ENCODE assay signal across 8 mouse cellular contexts in the genomic region with DNA sequence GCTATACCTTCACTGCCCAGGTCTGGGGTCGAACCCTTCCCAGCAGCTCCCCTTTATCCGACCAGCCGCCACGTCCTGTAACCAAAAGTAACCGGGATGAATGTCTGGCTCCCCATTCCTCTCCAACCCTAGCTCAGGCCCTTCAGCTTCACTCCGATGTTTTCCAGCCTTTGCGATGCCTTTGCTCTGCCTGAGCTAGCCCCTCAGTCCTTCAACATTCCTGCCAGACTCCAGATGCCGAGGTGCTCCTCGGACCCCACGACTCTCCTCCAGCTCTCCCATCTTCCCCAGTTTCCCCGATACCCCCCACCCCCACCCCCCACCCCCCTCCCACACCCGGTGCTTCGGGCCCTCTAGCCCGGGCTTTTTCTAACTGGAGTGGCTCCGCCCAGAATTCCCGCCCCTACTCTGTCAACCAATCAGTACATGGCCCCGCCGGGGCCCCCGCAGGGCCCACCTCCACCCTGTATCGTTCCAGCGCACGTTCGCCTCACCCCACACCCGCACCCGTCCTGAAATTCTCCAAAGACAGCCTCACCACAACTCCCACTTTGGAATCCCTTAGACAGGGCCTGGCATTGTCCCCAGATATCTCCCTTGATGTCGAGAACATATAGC. TPM values are rescaled to one million over a fixed set of nuclear protein-coding genes. Genes with fewer than 3 reads are reported as not detected.
A peak's percentile ranks its signal among the peaks of the same experiment; 100 is the strongest.
DNase-seq lines count a peak whose midpoint lies in the region; ATAC-seq lines count a peak whose summit lies in the region.

No protein-coding gene starts in this region.

- H3K36me3 ChIP-seq in heart, embryonic 11.5 days (ENCODE audit: control insufficient read depth, insufficient read depth, low read length) = no peaks in the 10 kb centered on the region
- H3K36me3 ChIP-seq in heart, embryonic 16.5 days (ENCODE audit: control insufficient read depth, insufficient read depth) = no peaks in the 10 kb centered on the region
- H3K36me3 ChIP-seq in liver, embryonic 15.5 days (replicated peaks) = no peaks in the 10 kb centered on the region

- H3K9ac ChIP-seq in heart, embryonic 11.5 days (ENCODE audit: low read depth, low read length) = peak overlapping the region; percentile 90
- peak overlapping the region; percentile 80 for H3K9ac ChIP-seq in heart, embryonic 16.5 days (ENCODE audit: low read length)
- no peak overlapping the region for H3K9ac ChIP-seq in liver, embryonic 15.5 days

- H3K4me3 ChIP-seq in heart, embryonic 11.5 days (ENCODE audit: low read depth, low read length) = peak overlapping the region; percentile 57
- H3K4me3 ChIP-seq in heart, embryonic 16.5 days (ENCODE audit: low read length) = peak overlapping the region; percentile 58
- H3K4me3 ChIP-seq in liver, embryonic 15.5 days (replicated peaks) = peak overlapping the region; percentile 40

- DNase-seq in heart, adult 11 months = no peak
- DNase-seq in embryo, embryonic 11 days = peak; percentile 79
- DNase-seq in testis, postnatal 10 days (ENCODE audit: low spot score) = peak; percentile 69
- no peak for DNase-seq in spleen, postnatal 10 days (ENCODE audit: low spot score in 2 of 2)
- DNase-seq in layer of hippocampus, adult 9-10 months (ENCODE audit: low spot score) = no peak

- no peaks in the 10 kb centered on the region for H3K27me3 ChIP-seq in heart, embryonic 11.5 days (ENCODE audit: control insufficient read depth, insufficient read depth, low read length)
- H3K27me3 ChIP-seq in heart, embryonic 16.5 days (ENCODE audit: control insufficient read depth, insufficient read depth, low read length) = no peaks in the 10 kb centered on the region
- H3K27me3 ChIP-seq in liver, embryonic 15.5 days = peaks cover 30% of the 10 kb centered on the region

- peak overlapping the region; percentile 97 for H3K27ac ChIP-seq in heart, embryonic 11.5 days (ENCODE audit: low read depth, low read length)
- H3K27ac ChIP-seq in heart, embryonic 16.5 days (ENCODE audit: low read length) = peak overlapping the region; percentile 91
- peak overlapping the region; percentile 70 for H3K27ac ChIP-seq in liver, embryonic 15.5 days (replicated peaks)

- H3K9me3 ChIP-seq in heart, embryonic 11.5 days (replicated peaks; ENCODE audit: control insufficient read depth, low read length) = peaks cover 11% of the 10 kb centered on the region; the same call in 1 of the 2 replicates
- H3K9me3 ChIP-seq in heart, embryonic 16.5 days (replicated peaks; ENCODE audit: control insufficient read depth, low read length) = peaks cover 10% of the 10 kb centered on the region
- no peaks in the 10 kb centered on the region for H3K9me3 ChIP-seq in liver, embryonic 15.5 days (replicated peaks)

- H3K4me1 ChIP-seq in heart, embryonic 11.5 days (ENCODE audit: control insufficient read depth, insufficient read depth, low read length) = peaks cover 40% of the 10 kb centered on the region
- H3K4me1 ChIP-seq in heart, embryonic 16.5 days (ENCODE audit: control insufficient read depth, insufficient read depth, low read length) = peaks cover 37% of the 10 kb centered on the region
- H3K4me1 ChIP-seq in liver, embryonic 15.5 days (replicated peaks) = peaks cover 7% of the 10 kb centered on the region; the same call in 1 of the 2 replicates

- 41% methylated on average over 25 of the region's 26 CpGs for WGBS in heart, embryonic 11.5 days (ENCODE audit: insufficient replicate concordance)
- WGBS in heart, embryonic 16.5 days = 28% methylated on average over 26 of the region's 26 CpGs
- WGBS in liver, embryonic 15.5 days (ENCODE audit: insufficient replicate concordance) = 43% methylated on average over 26 of the region's 26 CpGs

- H3K4me2 ChIP-seq in heart, embryonic 11.5 days = peak overlapping the region; percentile 65
- H3K4me2 ChIP-seq in heart, embryonic 16.5 days (ENCODE audit: low read depth, low read length) = peak overlapping the region; percentile 59
- H3K4me2 ChIP-seq in liver, embryonic 15.5 days = peak overlapping the region; percentile 40

- peak; percentile 62 for ATAC-seq in heart, embryonic 11.5 days (replicated peaks; ENCODE audit: insufficient number of reproducible peaks, low FRiP score, low TSS enrichment)
- ATAC-seq in heart, embryonic 16.5 days (replicated peaks; ENCODE audit: extremely low read depth, insufficient read depth, low FRiP score) = peak; percentile 79
- ATAC-seq in liver, embryonic 15.5 days (ENCODE audit: insufficient read depth) = peak; percentile 48

RNA-seq across cellular contexts. Expression of a gene that starts 45.4 kb away (rescaled TPM):
- polyA plus RNA-seq in heart, embryonic 11.5 days (2014; fragmentation: Nextera tagmentation; extraction: Ambion mirVana) = 15.4 and 19.3 TPM in 2 replicates
- polyA plus RNA-seq in heart, embryonic 16.5 days (2015; fragmentation: Nextera tagmentation; extraction: Ambion mirVana) = 14.2 and 20.0 TPM in 2 replicates
- 9.8 and 11.9 TPM in 2 replicates for polyA plus RNA-seq in liver, embryonic 15.5 days (2015; fragmentation: Nextera tagmentation; extraction: Ambion mirVana)

Comparison
In these comparisons a context has a peak if more than half of its experiments do, and no peak if none do; other contexts are left out.
1. DNase-seq: peak in embryo, embryonic 11 days (single experiment) and testis, postnatal 10 days (single experiment); none in heart, adult 11 months (single experiment), spleen, postnatal 10 days (0 of 2) and layer of hippocampus, adult 9-10 months (single experiment).
2. Peak in every context shown above with its lines, with median percentiles within 50 percentile points of each other: ATAC-seq, H3K27ac ChIP-seq, H3K4me2 ChIP-seq and H3K4me3 ChIP-seq.